Mouse (Mus musculus): ENCODE measurements around the gene St8sia1. TPM values are rescaled to one million over a fixed set of nuclear protein-coding genes. Genes with fewer than 3 reads are reported as not detected.
"Not testable (repeated sequence)": the region's sequence is repeated elsewhere in the genome, so short reads cannot be mapped to it uniquely, and the experiment has no call there.

The St8sia1 gene
- total RNA-seq, 2 experiments from 2014 or later: 0.10 to 0.28 TPM

GRCm38 (mm10) chr6:142986706-142987105 is 22.5 kb upstream of the St8sia1 start:
- intact Hi-C loops (cut with DNase I); DNase-seq: not testable (repeated sequence)

- intact Hi-C loops (cut with DNase I); DNase-seq: not testable (repeated sequence)
These were observed 21.4 kb upstream of the St8sia1 start for GRCm38 (mm10) chr6:142985561-142986238.

GRCm38 (mm10) chr6:142979665-142980660 is 15.7 kb upstream of the St8sia1 start:
- DNase-seq: no peak
- intact Hi-C loops (cut with DNase I): no loop called here

- intact Hi-C loops (cut with DNase I): no loop called here
- no peak for DNase-seq
These were observed 13.0 kb upstream of the St8sia1 start for GRCm38 (mm10) chr6:142977221-142977620.

GRCm38 (mm10) chr6:142973289-142973688 is 9.0 kb upstream of the St8sia1 start:
- no peak for DNase-seq
- intact Hi-C loops (cut with DNase I): no loop called here

DNA sequence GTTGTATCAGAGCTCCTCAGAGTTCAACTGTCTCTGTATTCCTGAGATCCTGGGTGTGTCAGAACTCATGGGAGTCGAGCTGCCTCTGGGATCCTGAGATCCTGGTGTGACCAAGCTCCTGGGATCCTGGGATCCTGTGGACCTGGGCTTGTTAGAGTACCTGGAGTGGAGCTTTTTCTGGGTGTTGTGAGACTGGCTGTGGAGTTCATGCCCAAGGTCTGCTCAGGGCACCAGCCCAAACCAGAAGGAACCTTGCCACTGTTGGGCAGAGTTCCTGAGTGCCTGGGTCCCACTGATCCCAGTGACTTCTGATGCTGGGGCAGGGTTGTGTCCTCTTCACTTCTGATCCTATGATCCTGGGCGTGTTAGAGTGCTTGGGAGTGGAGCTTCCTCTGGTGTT is 8.0 kb upstream of the St8sia1 start:
- DNase-seq: no peak
- intact Hi-C loops (cut with DNase I): no loop called here

- DNase-seq: no peak
- intact Hi-C loops (cut with DNase I): no loop called here
These were observed 3.2 kb upstream of the St8sia1 start for GRCm38 (mm10) chr6:142967407-142967806.

- intact Hi-C loops (cut with DNase I): no loop called here
- no peak for DNase-seq
These were observed 506 bp upstream of the St8sia1 start for GRCm38 (mm10) chr6:142964531-142965385.

GRCm38 (mm10) chr6:142963480-142964075 is 674 bp downstream of the St8sia1 start:
- no peak for DNase-seq
- intact Hi-C loops (cut with DNase I): no loop called here

DNA sequence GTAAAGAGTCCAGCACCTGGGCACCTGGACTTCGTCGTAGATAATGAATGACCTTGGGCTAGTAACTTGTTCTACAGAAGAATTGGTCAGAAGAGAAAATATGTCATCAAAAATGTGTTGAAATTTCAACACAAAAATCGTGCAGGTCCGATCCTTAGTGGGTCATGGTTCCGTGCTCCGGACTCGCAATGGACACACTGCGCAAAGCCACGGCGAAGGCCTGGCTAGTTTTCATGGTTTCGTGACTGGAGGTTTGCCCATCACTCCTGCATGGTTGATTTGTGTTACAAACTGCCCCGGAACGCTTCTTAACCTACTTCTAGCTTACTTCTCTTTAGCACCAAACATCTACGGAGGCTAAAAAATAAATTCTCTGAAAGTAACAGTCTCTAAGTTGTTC is 1.4 kb downstream of the St8sia1 start:
- intact Hi-C loops (cut with DNase I): no loop called here
- no peak for DNase-seq

GRCm38 (mm10) chr6:142962476-142962875 is 1.8 kb downstream of the St8sia1 start:
- no peak for DNase-seq
- intact Hi-C loops (cut with DNase I): no loop called here

GRCm38 (mm10) chr6:142961721-142962455 is 2.4 kb downstream of the St8sia1 start:
- no peak for DNase-seq
- intact Hi-C loops (cut with DNase I): no loop called here

GRCm38 (mm10) chr6:142956556-142956955 is 7.7 kb downstream of the St8sia1 start:
- intact Hi-C loops (cut with DNase I): no loop called here

DNA sequence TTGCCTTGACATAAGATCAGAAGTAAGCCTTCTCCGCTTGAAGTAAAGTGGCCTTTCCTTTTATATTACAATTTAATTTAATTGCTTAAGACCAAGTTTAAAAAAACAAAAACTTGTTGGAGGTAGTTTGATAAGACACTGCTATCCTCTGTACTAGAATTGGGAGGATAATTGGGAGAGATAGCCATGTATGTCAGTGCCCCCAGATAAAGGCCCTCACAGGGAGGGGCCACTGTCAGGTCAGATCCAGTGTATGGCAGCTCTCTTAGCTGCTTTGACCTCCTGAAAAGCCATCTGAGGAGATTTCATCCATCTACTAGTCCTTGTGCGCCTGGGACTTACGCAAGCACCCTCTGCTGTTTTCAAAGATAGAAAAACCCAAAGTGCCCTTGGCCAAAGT is 9.0 kb downstream of the St8sia1 start:
- intact Hi-C loops (cut with DNase I): no loop called here
- DNase-seq: no peak

More at GRCm38 (mm10) chr6:142956556-142956955, 7.7 kb downstream of the St8sia1 start:
- DNase-seq: no peak

GRCm38 (mm10) chr6:142953189-142953588 is 11.1 kb downstream of the St8sia1 start:
- intact Hi-C loops (cut with DNase I): no loop called here
- DNase-seq: no peak

- no peak for DNase-seq
- intact Hi-C loops (cut with DNase I): no loop called here
These were observed 11.8 kb downstream of the St8sia1 start for GRCm38 (mm10) chr6:142952361-142952954.

GRCm38 (mm10) chr6:142951564-142952308 is 12.5 kb downstream of the St8sia1 start:
- intact Hi-C loops (cut with DNase I): no loop called here
- no peak for DNase-seq

DNA sequence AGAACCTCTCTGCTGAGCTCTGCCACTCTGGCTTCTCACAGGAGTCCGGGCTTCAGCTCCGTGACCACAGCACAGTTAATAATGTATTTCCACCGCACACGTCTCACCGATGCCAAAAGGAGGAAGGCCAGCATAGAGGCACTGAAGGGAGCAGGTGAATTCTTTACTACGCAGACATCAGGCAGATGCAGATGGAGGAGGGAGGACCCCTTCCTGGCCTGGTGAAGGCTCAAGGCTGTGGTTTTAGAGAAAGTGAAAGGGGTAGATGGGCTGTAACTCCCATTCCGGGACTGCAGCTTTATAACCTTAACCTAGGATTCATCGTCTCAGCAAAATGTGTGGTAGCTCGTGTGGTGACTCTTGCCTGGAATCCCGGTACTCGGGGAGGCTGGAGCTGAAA is 13.9 kb downstream of the St8sia1 start:
- no peak for DNase-seq

More for the DNA sequence above, 13.9 kb downstream of the St8sia1 start:
- intact Hi-C loops (cut with DNase I): no loop called here

Data from gastrocnemius, postnatal 36 days (tissue).